Mouse (Mus musculus): ENCODE results near the gene Aste1. TPM values are rescaled to one million over a fixed set of nuclear protein-coding genes. Genes with fewer than 3 reads are reported as not detected.

Aste1 gene
- total RNA-seq, 2 experiments from 2014 or later, result 9.1 to 11.1 TPM

Other genes with a start within 250 kb of the Aste1 start
- 1 to 10 TPM; 1.8 to 2.1 TPM for gene Nek11, start 132 bp downstream of the Aste1 start, total RNA-seq (2021)
- gene Atp2c1, start 131.9 kb downstream of the Aste1 start, total RNA-seq (2021), result 100 to 1,000 TPM; 210 to 223 TPM
- gene Pik3r4, start 247.6 kb downstream of the Aste1 start, total RNA-seq (2021), result 10 to 100 TPM; 46.9 to 50.7 TPM

Measured in left cerebral cortex, postnatal 25 days (tissue).